Mouse (Mus musculus): ENCODE results near the gene Atp11a.
A peak's percentile ranks its signal among the peaks of the same experiment; 100 is the strongest.

Atp11a gene

DNA sequence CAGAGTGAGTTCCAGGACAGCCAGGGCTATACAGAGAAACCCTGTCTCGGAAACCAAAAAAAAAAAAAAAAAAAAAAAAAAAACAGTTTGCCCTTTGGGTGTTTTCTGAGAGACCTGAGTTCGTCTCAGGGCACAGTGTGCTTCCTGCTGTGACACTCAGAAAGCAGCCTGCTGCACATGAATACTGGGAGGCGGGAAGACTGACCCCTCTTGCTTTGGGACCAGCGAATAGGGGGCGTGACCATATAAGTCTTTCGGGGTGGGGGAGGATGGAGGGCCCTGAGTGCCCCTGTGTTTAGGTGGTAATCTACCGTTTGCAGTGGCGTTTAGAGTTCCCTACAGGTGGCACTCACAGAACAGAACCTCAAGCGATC is 116.2 kb downstream of the Atp11a start:
- DNase-seq (ENCODE audit: low spot score), result no peak

DNA sequence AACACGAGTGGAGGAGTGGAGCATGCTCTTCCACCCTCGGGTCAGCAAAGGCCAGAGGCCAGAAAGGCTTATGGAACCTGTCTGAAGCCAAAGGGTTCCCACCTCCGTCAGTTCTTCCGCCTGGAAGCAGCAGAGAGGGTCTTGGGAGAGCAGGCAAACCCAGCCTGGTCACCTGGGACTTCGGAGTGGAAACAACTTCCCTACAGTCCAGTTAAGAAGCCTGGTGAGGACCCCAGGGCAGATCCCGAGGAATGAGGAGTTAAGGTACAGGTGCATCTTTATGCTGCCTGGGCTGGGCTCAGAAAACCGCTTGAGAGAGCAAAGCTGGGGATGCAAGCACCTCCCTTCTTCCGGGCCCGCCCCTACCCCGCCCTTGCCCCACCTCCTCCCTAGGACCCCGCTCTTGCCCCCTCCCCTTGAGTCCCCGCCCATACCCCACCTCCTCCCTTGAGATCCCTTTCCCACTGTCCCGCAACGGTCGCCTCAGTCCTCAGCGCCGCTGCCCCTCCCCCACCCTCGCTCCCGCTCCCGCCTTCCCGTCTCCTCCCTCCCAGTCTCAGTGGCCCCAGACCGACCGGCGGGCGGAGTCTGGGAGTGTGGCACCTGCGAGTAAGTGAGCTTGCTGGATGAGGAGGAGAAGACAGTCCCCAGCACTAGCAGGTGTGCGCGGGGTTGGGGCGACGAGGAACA is 116.7 kb downstream of the Atp11a start, which contains the start of gene Mcf2l:
Mcf2l (plus strand) TSS at position 450 of the 690 bp plus-strand sequence.
- peak; percentile 49 for DNase-seq (ENCODE audit: low spot score)

DNA sequence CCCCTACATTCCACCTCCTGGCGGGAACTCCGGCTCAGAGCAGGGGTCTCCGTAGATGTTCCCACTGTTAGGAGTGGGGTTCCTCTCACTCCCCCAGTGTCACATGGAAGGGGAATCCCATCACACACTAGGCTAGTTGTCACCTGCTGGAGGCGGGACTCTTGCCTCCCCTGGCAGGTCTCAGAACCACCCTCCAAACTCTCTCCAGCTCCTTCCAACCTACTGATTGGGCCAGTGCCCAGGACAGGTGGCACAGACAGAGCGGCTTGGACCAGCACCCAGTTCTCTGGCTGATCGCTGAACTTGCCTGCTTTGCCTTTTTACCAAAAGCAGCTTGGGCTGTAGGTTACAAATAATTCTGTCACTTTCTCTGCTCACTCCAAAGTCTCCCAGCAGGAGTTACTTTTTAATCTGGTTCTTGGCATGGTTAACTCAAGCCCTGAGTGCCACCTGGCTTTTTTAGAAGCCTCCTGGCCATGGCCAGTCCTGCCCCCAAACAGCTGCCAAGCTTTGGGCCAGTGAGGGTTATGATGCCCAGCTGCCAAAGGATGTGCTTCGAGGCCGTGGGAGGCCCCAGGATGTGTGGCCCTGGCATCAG is 117.5 kb downstream of the Atp11a start:
- no peak for DNase-seq (ENCODE audit: low spot score)

DNA sequence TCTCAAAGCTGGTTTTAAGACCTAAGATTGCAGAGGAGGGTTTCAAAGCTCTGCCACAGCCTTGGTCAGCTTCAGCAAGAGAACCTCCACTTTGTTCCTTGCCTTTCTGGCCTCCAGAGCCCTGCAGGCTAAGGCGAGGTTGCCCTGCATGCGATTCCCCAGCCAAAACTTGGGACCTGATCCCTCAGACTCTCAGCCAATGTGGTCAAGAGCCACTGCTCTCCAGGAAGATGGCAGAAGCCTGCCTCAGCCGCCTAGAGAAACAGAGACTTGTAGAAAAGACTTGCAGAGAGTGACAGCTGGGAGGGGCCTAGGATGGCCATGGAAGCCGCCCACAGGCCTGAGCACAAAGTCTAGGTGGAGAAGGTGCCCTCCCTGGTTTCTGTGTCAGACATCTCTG is 118.2 kb downstream of the Atp11a start:
- no peak for DNase-seq (ENCODE audit: low spot score)

DNA sequence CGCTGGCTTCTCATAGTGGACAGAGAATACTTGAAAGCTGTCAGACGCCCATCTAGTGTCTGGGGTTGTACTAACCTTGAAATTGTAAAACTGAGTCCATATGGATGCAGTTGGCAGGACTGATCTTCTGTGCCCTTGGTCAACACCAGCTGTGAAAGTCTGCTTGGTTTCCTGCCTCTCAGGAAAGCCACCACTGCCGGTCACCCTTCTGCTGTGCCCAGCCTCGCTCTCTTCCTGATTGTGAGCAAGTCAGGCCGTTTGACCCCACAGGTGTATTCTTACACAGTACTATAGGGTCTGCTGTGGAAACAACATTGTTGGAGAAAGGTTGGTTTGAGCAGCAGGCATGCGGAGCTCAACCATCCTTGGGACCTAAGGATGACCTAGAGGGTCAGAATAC is 120.3 kb downstream of the Atp11a start:
- DNase-seq (ENCODE audit: low spot score), result no peak

DNA sequence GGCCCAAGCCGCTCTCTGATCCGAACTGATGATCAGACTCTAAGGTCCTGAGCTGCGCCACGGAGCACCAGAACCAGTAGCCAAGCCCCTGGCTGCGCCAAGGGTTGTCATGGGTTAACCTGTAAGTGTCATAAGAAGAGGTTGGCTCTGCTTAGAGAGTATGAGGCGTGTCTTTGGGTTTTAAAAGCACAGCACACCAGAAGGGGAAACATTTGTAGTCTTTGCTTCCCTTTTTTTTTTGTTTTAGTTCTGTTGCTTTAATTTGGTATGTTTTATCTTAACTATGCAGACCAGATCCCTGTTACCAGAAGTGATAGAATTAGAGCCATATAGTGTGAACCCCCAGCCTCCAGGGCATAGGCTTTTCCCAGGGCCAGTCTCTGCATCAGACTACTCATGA is 123.3 kb downstream of the Atp11a start:
- DNase-seq (ENCODE audit: low spot score), result no peak

DNA sequence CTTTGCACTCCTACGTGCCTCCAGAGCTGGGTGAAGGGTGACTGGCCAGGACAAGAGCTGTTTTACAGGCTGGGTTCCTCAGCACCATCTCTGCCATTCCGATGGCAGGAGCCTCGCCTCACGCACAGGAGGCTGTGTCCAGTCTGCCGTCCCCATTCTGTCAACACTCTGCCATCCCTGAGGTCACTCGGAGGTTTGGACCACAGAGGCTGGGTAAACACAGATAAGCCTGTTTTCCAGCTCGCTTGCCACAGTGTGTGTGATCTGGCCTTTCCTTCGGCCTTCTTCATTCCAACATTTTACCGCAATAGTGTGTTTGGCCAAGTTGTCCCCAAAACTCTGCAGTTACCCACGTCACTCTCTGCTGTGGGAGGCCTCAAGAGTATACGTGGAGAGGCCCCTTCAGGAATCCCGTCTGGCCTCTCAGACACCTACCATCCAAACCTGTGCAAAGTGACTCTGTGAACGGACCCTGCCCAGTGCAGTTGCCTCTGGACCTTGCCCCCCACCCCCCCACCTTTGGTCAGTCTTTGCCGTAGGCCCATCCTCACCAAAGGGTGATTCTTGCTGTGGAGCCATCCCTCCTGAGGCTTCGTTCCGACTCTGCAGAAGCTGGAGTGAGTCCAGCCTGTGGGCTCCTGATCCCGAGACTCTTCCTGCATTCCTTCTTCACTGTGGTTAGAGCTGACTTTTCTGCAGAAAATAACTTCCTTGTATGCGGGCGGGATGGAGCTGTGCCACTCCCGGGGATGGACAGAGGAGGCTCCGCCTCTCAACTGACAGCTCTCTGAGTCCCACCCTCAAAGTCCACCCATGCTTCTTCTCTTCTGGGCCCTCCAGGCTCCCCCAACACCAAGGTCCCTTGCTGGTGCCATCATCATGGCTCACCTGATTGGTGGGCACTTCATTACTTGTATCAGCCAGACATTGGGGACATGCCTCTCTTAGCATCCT is 126.5 kb downstream of the Atp11a start:
- no peak for DNase-seq (ENCODE audit: low spot score)

DNA sequence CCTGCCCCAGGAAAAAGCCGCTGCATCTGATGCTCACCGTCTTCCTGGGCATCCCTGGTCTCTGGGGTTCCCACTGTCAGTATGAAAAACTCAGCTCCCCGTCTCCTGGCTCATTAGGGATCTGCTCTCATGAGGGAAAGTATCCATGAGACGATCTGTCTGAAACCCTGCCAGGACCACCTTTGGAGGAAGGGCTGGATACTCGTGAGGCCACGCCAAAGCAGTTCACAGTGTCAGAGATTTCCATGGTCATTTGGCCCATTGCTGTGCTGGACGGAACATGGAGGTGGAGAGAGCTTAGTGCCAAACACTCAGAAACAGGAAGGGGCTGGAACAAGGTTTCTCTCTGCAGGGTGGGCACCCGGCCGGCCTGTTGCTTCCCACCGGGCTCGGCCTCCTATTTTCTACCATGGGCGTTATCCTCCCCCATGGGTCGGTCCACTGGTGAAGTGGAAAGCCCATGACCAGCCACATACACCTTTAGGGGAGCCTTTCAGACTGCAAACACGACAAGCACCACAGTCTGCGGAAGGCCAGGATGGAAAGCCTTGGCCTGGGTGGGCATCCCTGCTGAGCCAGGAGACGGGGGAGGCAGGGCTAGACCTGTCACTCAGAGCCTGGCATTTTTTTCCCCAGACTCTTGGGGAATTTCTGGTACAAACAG is 131.1 kb downstream of the Atp11a start:
- no peak for DNase-seq (ENCODE audit: low spot score)

DNA sequence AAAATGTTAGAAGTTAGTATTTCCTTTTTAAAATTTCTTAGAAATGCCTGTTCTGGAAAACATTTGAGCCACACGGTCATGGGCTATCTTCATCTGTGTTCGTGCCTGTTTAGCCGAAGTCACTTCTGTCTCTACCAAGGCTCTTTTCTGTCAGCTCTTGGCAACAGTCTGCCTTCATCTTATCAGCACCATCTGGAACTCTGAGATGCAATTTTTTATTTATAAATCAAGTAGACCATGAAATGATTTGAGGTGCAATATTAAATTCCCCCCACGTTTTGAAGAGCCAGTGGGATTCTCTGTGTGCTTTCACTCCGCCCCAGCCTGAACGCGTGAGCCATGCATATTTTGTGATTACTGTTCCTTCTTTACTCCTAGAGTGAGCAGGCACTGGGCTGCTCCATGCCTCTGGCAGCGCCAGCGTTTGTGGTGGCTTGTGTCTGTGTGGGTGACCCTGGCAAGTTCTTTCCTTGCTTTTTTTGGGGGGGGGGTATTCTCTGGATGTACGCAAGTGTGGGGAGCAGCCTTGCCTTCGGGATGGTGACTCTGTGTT is 132.3 kb downstream of the Atp11a start:
- no peak for DNase-seq (ENCODE audit: low spot score)

DNA sequence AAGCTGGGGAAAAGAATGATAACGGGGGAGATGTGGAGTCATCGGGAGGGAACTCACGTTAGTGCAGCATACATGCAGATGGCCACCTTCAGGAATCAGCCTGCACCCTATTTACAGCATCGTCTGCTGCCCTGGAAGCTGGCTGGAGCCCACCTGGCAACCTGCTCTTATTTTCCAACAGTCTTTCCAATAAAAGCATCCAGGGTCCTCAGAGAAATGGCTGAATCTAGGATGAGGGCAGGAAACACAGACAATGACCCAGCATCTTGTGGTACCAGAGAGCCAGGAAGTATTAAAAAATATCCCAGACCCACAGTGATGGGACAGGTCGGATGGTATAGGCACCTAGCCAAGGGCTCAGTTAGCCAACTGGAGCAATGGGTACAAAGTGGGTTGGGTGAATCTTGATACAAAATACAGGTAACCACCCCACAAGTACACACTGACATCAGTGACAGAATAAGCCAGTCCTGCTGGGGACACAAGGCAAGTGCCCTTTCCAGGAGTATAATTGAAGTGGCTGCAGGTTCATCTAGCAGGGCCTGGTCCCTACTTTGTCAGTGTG is 136.2 kb downstream of the Atp11a start:
- DNase-seq (ENCODE audit: low spot score), result no peak

DNA sequence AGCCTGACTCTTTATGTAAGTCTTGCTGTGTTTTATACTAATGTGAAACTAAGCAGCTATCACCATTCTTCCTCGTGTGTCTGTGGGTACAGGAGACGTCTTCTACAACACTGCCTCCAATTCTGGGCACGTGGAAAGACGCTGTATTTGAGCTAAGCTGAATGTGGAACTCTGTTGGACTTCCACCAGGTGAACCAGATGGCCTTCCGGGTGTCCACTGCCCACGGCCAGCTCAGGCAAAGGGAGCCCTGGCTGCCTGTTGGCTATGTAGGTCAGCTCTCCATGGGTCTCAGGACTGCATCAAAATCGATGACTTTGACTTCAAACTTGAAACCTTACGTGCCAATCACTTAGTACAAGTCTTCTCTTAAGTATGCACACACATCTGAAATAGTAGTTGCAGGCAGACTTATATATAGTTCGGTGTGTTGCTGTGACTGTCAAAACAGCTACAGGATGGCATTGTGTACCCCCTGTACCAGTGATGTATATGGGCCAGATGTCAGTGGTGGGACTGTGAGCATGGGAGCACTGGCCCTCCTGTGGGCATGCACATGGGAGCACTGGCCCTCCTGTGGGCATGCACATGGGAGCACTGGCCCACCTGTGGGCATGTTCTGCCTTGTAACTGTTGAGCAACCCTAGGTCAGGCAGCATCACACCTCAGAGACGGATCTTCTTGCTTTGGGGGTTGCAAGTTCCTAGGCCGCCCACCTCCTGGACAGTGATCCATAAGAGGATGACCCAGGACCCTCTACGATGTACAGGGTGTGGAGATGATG is 137.2 kb downstream of the Atp11a start:
- no peak for DNase-seq (ENCODE audit: low spot score)

DNA sequence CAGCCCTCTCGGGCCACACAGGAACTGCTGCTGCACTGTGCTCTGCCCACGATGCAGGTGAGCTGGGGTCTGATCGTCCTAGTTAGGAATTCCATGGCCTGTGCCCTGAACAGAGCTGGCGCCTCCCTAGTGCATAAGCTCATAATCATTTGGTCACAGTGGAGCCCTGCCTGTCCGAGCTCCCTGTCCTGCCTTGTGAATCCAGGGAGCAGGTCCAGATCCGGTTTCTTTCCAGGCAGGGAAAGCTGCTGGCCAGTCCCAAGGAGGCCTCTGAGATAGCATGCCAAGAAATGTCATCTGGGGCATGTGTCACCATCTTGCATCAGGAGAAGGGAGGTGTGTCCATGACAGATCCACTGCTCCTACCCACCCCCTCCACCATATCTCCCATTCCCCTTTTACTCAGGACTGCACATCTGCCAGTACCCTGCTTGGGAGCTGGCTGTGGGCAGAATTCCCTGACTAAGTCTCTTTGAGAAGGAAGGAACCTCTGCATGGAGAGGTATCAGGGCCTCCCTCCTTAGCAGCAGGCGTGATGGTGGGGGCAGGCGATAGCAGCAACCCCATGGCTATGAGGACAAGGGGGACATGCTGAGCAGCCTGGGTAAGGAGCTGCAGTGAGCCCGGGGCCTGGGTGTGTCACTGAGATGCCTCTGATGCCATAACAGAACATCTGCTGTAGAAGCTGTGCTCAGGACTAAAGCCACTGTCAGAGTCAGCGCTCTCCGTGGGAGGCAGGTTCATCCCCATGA is 138.1 kb downstream of the Atp11a start:
- DNase-seq (ENCODE audit: low spot score), result no peak

DNA sequence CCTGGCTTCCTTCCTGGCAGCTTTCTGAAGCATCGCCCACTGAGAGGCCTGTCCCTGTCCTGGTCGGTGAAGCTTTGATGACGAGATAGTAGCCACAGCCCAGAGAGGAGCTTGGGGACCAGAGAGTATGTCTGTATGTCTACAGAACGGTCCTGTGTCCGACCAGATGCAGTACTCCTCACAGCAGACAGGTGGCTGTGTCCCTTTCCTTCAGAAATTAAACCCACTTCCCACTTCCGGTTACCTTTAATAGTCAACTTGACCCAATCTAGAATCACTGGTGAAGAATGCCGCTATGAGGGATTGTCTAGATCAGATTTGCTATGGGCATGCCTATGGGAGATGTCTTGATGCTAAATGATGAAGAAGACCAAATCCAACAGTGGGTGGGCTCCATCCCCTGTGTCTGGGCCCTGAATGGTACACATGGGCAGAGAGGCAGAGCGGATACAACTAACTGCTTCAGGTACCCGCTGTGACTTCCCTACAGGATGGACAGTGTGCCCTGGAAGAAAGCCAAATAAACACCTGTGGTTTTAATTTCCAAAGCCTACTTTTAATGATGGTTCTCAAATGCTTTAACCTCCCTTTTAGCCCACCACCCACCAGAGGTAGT is 138.8 kb downstream of the Atp11a start:
- no peak for DNase-seq (ENCODE audit: low spot score)

DNA sequence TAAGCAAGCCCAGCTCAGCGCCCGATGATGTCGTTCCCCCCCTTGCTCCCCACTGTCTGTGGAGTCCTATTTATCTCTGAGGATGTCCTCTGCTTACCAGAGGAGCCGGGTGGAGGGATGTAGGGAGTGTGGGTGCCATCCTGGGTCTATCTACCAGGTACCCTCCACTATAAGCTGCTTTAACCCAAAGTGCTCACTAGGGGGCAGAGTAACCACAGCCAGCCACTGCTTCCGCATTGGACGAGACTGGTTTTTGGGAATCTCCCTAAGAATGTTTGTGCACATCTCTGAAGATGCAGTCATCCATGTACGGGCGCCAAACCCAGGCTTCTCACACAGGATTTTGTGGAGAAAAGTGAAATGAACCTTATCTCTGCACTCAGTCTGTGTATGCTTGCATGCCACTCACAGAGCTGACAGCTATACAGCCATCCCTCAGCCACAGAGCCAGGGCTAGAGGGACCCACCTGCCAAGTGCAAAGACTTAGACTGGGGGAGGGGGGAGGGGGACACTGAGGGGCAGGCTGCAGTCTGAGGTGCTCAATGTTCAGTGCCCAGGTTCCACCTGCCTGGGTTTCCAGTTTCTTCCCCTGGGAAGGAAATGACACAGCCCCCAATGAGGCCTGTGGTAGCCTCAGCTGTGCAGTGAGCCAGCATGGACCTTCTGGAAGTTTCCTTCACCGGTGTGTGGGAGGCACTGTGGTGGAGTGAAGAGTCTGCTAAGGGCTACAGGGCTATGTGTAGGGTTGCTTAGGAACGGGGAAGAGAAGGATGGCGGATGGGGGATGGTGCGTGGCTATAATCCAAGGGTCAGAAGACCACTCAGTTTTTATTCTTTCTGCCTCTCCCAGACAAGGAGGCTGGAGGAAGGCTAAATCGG is 139.9 kb downstream of the Atp11a start:
- DNase-seq (ENCODE audit: low spot score), result peak; percentile 39

DNA sequence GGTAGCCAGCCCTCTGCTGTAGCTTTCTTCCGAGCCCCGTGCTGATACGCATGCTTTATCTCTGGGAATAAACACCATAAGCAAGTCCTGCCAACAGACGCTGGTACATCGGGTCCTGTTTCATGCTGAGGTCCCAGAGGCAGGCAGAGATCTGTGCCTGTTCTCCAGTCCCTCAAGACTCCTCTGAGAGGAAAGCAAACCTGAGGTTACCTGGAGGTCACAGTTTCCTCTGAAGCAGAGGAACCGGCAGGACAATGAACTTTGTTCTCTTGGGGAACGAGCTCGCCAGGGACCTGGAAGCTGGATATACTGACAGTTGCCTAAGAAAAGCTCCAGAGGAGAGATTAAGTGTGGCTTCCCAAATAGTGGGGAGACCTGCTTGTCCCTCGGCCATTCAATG is 141.0 kb downstream of the Atp11a start:
- DNase-seq (ENCODE audit: low spot score), result no peak

DNA sequence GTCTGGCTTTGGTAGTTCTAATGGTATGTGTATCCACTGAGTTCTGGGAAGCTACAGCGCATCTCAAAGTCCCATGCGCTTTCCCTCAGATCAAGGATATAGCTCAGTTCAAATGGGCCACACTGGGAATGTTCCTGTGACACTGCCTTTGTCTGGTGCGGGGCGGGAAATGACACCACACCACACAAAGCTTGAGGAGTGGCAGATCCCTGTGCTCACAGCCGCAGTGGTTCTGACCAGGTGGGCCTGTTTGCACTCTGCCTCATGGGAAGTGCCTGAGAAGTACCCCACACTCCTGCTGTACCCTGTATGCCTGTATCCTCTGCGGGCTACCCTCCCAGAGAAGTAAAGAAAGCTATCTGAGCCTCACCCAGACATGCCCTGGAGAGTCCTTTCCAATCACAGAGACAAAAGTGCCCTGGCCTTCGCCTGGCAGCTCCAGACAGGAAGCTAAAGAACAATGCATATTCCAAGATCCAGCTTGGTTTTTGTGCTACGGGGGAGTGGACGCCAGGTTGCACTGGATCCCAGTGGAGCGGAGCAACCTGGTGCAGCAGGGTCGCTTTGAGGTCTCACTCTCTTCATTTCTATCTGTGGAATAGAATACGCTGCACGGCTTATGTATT is 147.1 kb downstream of the Atp11a start:
- DNase-seq (ENCODE audit: low spot score), result no peak

DNA sequence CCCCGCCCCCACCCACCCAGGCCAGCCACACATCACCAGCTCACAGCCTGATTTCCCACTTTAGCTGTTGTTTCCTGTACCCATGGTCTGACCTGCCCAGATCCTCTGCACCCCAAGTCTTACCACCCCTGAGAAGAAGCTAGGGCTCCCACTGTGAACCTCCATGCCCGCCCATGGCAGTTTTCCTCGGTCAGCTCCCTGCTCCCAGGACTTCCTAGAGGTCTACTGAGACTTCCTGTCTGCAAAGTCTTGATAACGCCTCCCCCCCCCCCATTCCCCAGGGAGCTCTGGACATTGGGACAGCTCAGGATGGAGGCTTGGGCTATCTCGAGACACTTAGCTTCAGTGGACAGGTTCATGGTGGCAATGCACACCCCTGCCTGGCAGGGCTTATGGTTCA is 148.3 kb downstream of the Atp11a start:
- DNase-seq (ENCODE audit: low spot score), result no peak

DNA sequence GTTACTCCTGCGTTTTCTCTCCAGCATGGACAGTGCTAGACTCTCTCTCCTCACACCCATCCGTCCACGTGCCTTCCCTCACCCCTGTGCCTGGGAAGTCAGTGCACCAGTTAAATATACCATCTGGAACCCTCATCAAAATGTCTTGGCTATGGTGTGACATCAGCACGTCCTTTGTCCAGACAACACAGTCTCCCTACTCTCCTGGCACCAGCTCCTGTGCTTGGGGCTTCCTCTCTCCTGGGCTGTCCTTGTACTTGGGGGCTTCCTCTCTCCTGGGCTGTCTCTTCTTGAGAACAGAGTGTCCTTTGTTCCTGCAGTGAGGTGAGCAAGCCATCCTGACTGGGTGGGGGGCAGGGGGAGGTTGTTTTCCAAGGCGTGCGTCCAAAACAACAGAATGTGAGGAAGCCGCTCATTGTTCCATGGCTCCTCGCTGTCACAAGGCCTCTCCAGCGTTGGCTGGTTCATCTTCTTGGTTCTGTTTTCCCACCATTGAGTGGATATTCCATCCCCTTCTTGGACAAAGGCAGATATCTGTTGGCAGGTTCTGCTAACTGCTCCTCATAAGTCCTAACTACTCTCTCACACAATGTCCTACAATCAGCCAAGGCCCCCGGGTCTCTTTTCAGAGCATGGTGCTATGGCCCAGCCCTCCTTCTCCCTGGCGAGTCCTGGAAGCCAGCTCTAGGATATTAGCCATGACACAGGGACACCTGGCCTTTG is 148.9 kb downstream of the Atp11a start:
- no peak for DNase-seq (ENCODE audit: low spot score)

Measured in urinary bladder, postnatal 14 days (tissue).